Mouse (Mus musculus) retina, postnatal 7 days (tissue): ENCODE measurements around the gene Brd4.
A peak's percentile ranks its signal among the peaks of the same experiment; 100 is the strongest.

Experiments
- DNase-seq: peaks from one replicate; pipeline ENCODE4 v3.0.0-alpha.2; 2012; ENCODE audit warnings: low read depth, low spot score

The Brd4 gene

DNA sequence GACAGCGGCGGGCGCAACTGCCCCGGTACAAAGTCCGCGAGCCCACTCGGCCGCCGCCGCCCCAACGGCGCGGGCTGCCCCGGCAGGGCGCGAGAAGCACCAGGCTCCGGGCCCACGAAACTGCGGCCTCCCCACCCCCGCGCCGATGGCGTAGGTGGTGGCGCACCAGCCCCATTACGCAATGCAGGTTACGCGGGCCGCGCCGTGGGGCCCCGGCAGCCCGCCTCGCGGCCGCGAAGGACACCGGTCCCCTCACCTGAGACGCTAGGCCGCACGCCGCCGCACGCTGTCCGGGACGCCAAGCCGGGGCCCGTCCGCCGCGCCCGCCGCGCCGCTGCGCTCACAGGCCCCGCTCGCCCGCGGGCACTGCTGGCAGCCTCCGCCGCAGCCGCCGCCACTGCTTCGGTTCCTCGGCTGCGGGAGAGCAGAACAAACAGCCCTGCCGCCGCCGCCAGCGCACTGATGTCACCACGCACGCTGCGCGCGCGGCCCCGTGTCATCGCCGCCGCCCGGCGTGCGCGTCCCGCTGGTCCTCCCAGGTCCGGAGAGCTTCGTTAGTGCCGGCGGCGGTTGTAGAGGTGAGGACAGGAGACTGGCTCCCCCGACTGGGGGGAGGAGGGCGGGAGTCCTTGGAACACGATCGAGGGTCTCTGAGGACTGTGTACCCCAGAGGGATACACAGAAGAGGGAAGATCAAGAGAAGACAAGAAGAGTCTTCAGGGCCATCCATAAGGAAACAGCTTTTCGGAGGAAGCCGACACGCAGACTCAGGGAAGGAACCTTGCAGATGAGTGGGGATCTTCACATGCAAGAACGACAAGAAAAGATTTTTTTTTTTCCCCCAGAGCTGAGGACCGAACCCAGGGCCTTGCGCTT lies at the start of gene Brd4:
TSS of gene Brd4 (minus strand) at position 461 of the 876 bp plus-strand sequence.
- DNase-seq: peak; percentile 78

DNA sequence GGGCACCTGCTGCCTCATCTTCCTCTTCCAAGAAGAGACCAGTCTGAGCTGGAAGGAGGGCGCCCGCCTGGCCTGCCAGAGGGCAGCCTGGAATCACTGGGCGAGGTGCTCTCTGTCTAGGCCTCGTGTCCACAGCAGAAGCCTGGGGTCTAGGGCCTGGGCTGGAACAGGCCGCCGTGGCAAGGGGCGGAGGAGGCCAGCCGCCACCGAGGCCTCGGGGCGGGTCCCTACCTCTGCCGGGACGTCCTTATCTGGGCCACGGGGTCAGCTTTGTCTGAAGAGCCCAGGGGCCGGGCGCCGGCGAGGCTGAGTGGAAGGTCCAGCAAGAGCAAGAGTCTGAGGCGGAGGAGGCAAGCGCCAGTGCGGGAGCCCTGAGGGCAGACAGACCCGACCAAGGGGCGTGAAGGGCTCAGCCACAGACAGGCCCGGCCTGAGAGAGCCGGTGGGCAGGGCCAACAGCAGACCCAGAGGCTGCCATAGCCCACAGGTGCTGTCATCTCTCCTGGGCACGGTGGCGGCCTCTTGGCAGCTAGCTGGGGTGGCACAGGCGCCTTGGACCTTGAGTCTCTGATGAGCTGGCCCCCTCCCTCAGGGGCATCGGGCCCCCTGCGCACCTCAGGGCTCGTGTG lies 49.3 kb upstream of the Brd4 start:
- DNase-seq: no peak

- DNase-seq: no peak
Observed at GRCm38 (mm10) chr17:32327501-32327900, 43.0 kb upstream of the Brd4 start.

- no peak for DNase-seq
Observed at GRCm38 (mm10) chr17:32322809-32323208, 38.3 kb upstream of the Brd4 start.

GRCm38 (mm10) chr17:32321836-32322235 lies 37.3 kb upstream of the Brd4 start:
- DNase-seq: no peak

DNA sequence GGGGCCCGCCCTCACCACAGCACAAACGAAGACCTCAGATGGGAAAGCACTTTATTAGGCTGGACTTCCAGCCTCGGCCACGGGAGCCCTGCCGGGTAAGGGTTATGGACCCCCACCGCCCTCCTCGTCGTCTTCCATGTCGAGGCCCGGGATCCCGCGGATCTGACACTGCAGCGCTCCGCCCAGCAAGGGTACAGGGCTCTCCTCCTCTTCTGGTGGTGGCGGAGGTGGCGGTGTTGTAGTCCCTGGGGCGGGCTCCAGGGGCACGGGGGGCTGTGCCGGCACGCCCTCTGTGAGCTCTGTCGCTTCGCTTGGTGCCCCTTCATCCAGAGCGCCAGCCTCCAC lies 36.8 kb upstream of the Brd4 start:
- no peak for DNase-seq

DNA sequence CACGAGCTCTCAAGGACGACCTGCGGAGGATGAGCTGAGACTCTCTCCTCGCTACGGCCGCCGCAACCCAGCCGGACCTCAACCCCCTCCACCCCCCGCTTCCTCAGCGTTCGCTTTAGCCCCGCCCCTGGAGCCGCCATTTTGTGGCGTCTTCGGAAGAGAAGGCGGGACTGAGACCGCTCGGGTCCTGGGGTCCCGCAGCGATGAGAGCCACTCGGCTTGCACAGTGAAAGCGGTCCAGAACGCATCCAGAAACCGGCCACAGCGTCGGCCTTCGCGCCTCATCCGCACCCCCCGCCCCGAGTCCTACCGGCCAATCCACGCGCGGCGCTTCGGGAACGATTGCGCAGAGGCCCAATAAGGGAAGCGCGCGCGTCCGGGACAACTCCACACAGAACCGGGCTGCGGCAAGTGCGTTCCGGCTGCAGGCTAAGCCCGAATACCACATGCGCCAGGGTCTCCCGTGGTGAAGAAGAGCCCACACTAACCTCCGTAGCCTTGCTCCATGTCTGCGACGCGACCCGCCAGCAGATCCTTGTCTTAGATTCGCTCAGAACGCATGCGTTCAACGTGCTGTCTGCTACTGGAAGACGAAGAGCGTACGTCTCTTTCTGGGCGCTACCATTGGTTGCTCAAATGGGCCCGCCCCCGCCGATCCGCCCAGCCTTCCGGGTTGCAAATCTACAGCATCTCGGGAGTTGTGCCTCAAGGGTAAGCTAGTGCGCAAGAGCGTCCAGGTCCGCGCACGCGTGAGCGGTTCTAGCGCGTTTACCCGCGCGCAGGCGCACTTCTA lies 36.3 kb upstream of the Brd4 start, which contains the start of gene Akap8:
TSS of gene Akap8 (minus strand) at position 642 of the 793 bp plus-strand sequence.
- DNase-seq: peak; percentile 95

DNA sequence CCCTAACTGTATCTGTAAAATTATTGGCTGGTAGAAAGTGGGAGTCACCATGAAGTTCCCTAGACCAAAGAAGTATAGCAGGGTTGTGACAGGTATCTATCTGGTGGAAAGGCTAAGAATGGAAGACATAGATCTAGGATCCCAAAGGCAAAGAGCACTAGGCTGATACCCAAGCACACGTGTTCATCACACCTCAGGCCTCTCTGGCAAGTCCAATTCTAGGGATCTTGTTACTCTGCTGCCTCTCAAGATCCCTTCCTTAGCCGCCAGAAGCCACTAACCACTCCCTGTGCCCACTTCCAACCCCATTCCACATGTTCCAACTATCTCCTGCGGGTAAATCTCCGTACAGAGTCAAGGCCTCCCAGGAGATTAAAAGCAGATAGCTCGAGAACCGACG lies 35.4 kb upstream of the Brd4 start:
- no peak for DNase-seq

DNA sequence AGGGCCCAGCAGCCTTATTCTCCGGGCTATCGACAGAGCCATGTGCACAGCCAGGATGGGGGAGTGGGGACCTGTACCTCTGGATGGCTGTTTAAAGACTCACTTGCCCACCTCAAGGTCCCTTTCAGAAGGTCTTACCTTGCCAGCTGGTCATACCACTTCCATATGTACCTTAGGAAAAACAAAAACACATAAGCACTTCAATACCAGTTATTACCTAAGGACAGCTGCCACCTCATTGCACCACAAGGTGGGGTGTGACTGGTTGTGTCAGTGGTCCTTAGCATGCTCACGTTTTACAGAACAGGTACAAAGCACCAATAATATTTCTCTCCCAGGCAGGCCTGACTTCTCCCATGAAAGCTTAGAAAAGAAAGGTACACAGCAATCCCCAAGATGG lies 33.2 kb upstream of the Brd4 start:
- DNase-seq: no peak

DNA sequence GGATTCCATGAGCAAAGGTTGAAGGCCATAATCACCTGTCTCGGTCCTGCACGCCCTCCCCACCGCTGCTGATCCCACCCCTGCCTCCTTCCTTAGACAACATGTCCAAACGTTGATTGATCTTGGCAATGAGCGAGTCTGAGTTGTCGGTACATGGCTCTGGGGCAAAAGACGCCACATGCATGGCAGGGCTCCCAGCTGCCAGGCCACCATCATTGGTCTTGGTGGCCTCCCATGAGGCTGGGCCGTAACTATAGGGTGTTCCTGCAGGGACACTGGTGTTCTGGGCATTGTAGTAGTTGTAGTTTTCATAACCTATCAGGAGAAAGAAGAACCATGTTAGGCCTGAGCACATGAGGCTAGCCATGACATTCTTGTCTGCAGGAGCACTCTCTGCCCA lies 32.5 kb upstream of the Brd4 start:
- DNase-seq: no peak

GRCm38 (mm10) chr17:32315560-32315959 lies 31.0 kb upstream of the Brd4 start:
- DNase-seq: no peak

- no peak for DNase-seq
Observed at GRCm38 (mm10) chr17:32313892-32314291, 29.4 kb upstream of the Brd4 start.

GRCm38 (mm10) chr17:32312801-32313200 lies 28.3 kb upstream of the Brd4 start:
- no peak for DNase-seq

DNA sequence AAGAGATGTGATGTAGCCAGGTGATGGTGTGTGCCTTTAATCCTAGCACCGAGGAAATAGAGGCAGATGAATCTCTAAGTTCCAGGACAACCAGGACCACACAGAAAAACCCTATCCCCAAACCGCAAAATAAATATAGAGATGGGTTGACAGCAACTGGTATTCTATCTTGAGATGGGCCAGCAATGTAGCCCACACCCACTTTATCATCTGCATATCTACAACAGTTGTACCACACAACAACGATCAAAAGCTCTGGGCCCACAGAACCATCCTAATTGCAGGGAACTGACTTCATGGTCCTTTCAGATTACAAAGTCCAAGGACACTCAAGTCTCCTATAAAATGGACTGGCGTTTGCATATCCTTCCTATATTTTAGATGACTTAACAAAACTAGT lies 23.4 kb upstream of the Brd4 start:
- DNase-seq: no peak

DNA sequence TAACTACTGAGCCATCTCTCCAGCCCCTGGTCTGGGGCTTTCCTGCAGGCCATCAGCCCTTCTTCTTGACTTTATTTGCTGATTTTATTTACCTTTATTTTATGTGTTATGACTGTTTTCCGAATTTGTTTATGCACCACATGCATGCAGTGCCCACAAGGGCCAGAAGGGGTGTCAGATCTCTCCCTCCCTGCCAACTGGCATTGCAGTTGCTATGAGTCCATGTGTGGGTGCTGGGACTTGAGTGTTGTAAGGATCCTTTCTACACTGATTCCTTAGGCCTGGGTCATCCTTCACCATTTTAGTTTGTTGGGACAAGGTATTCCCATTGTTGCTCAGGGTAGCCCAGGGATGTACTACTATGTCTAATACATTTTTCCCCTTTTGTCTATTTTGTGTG lies 13.6 kb upstream of the Brd4 start:
- DNase-seq: no peak

- DNase-seq: no peak
Observed at GRCm38 (mm10) chr17:32295901-32296300, 11.4 kb upstream of the Brd4 start.

DNA sequence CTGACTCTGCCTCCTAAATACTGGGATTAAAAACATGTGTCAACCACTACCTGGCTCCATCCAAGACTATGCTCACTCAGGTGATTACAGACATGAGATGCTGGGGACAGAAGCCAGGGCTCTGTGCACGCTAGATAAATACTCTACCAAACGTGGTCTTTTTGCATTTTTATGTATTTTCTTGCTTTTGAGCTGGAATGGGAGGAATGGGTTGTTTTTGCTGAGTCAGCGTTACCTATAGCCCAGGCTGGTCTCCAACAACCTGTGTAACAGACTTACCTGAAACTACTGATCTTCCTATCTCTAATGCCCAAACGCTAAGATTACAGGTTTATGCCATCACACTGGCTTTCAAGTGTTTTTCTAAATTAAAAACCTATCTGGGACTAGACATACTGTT lies 10.6 kb upstream of the Brd4 start:
- no peak for DNase-seq

GRCm38 (mm10) chr17:32285138-32285670 lies 682 bp upstream of the Brd4 start:
- peak; percentile 17 for DNase-seq

GRCm38 (mm10) chr17:32283771-32284221 lies 726 bp downstream of the Brd4 start:
- DNase-seq: peak; percentile 21

GRCm38 (mm10) chr17:32283341-32283740 lies 1.2 kb downstream of the Brd4 start:
- no peak for DNase-seq

DNA sequence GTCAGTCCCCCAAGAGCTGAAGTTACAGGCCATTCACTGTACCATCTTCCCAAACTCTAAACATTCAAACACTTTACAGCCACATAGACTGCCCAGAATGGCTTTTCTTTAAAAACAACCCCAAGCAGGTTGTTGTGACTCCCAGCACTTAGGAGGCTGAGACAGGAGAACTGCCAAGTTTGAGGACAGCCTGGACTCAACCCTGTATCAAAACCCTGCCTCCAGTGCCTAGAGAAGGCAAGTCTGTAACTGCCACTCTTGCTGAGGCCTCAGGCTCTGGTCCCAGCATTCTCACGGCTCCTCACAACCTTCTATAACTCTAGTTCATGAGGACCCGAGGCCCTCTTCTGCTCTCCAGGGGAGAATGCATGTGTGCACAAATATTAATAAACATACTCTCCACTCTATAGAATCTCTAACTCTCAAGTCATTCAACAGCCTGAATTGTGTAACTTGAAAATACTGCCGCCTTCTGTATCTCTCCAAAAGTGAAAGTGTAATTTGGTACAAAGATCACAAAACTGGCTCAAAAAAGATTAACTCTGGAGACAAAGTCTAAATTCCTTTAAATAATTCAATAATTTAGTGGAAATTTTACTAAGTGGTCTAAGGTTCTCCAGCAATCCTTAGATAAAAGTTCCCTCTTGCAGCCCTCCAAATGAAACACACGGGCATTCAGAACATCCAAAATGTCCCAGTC lies 2.8 kb downstream of the Brd4 start:
- no peak for DNase-seq
